Mouse (Mus musculus): ENCODE measurements at regions not wholly inside any gene's neighbourhood (a gene's known extent, or its start where the extent isn't known, plus 50 kb on each side); places are given as distances from the start of the nearest gene placed in this dataset.

GRCm38 (mm10) chr1:138343451-138343850 lies 69.9 kb downstream of the Atp6v1g3 start:
- no peak for DNase-seq (ENCODE audit: low spot score in 2 of 2)
- intact Hi-C loops (cut with DNase I), result no loop called here

DNA sequence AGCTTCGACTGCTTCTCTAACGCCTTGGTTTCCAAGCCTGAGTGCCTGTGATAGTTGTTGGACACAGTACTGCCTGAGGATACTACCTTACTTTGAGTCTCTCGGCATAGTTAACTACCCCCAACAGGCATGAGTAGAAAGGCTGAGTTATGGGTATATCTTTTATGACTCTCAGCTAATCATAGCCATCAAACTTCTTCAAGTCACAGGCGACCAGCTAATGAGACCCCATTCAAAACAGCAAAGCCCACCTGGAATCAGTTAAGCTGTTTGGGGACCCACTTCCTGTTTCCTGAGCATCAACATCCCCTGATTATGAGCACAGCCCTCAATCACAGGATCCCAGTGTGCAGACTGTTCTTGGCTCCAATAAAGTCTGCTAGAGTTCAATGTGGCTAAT lies 71.4 kb downstream of the Atp6v1g3 start:
- no peak for DNase-seq (ENCODE audit: low spot score in 2 of 2)
- intact Hi-C loops (cut with DNase I), result no loop called here

DNA sequence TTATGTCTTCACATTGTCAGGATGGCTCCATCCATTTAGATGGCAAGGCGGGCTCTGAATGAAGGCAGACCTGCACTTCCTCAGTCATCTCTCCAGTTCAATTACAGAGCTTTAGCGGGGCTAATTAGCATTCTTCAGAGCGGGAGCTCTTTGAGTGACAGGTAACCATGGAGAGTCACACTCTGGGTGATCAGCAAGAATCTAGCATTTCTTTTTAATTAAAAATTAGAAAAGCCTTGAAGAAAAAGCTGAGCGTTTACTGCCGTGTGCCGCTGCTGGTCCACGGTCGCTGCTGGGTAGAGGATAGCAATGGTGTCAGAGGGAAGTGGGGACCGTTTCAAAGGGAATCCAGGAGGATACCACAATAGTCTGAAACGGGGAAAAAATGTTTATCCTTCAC lies 72.5 kb downstream of the Atp6v1g3 start:
- intact Hi-C loops (cut with DNase I), result no loop called here
- peak in 1 of 2 experiments; percentile 10 for DNase-seq (ENCODE audit: low spot score in 2 of 2)

DNA sequence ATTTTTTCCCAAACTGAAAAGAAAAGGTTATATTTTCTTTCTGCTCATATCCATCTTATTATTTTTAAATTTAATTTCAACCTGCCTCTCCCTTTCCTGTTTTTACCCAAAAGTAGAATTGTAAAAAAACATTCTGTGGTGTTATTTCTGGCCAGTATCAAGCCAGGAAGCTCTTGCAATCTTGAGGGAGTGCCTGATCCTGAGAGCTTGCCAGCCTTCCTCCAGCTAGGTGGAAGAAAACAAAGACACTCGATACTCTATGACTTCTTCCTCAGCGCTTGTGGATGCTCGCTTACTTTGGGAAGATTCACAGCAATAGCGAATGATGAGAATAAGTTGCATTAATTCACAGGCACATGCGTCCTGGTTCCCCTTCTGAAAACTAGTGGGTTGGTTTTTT lies 73.4 kb downstream of the Atp6v1g3 start:
- no peak for DNase-seq (ENCODE audit: low spot score in 2 of 2)
- intact Hi-C loops (cut with DNase I), result no loop called here

GRCm38 (mm10) chr1:138348447-138348846 lies 74.9 kb downstream of the Atp6v1g3 start:
- intact Hi-C loops (cut with DNase I), result no loop called here
- DNase-seq (ENCODE audit: low spot score in 2 of 2), result no peak

GRCm38 (mm10) chr1:138349099-138349498 lies 75.6 kb downstream of the Atp6v1g3 start:
- intact Hi-C loops (cut with DNase I), result no loop called here
- DNase-seq (ENCODE audit: low spot score in 2 of 2), result no peak

GRCm38 (mm10) chr1:138356407-138356806 lies 82.9 kb downstream of the Atp6v1g3 start:
- DNase-seq (ENCODE audit: low spot score in 2 of 2), result no peak
- intact Hi-C loops (cut with DNase I), result no loop called here

- intact Hi-C loops (cut with DNase I), result no loop called here
- no peak for DNase-seq (ENCODE audit: low spot score in 2 of 2)
Observed at GRCm38 (mm10) chr1:138362684-138363472, 89.3 kb downstream of the Atp6v1g3 start.

- no peak for DNase-seq (ENCODE audit: low spot score in 2 of 2)
- intact Hi-C loops (cut with DNase I), result no loop called here
Observed at GRCm38 (mm10) chr1:138369953-138370482, 96.5 kb downstream of the Atp6v1g3 start.

GRCm38 (mm10) chr1:138371474-138371873 lies 97.9 kb downstream of the Atp6v1g3 start:
- DNase-seq (ENCODE audit: low spot score in 2 of 2), result no peak
- intact Hi-C loops (cut with DNase I), result no loop called here

- intact Hi-C loops (cut with DNase I), result no loop called here
- no peak for DNase-seq (ENCODE audit: low spot score in 2 of 2)
Observed at GRCm38 (mm10) chr1:138384146-138384545, 110.6 kb downstream of the Atp6v1g3 start.

DNA sequence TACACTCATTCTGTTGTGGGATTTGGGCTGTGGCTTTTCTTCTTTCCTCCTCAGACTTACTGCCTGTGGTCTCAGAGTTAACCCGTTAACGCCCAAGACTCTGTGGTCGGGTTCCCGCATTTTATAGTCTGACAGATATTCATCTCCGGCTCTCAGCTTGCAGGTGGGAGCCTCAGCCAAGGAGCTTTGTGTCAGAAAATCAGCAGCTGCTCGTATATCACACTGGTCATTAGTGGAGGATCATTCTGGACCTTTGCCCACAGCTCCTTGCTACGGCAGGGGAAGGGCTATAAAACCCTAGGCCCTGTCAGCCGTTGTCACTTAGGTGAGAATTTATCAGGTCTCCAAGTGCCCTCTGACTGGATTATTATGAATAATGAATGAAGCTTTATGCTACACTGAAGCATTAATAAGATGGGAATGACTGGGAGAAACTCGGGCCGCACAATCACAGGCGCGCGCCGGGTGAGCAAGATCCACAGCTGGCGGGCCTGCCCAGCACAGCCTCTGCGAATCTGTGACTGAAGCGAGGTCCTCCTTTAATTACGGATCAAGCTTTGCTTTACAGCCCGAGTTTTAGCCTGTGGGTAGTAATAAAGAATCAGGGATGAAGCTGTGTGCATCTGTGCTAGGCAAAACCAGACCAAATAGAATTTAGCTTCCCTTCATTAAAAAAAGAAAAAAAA lies 111.8 kb downstream of the Atp6v1g3 start:
- DNase-seq (ENCODE audit: low spot score in 2 of 2), result no peak
- intact Hi-C loops (cut with DNase I), result no loop called here

DNA sequence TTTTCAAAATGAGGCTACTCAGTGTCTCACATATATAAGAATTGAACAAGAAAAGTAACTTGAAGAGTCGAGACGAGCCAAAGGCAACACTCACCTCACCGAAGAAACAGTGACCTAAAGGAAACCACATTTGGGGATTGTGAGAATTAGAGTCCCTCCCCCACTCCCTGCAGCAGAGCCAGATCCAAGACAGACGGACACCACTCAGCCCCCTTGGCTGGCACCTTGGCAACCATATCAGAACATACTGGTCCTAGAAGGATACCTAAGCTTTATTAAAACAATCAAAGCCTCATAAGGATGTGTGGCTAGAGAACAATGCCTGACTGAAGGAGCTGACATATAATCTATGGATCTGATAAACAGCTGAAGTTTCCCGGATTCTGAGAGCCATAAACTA lies 112.5 kb downstream of the Atp6v1g3 start:
- no peak for DNase-seq (ENCODE audit: low spot score in 2 of 2)
- intact Hi-C loops (cut with DNase I), result no loop called here

DNA sequence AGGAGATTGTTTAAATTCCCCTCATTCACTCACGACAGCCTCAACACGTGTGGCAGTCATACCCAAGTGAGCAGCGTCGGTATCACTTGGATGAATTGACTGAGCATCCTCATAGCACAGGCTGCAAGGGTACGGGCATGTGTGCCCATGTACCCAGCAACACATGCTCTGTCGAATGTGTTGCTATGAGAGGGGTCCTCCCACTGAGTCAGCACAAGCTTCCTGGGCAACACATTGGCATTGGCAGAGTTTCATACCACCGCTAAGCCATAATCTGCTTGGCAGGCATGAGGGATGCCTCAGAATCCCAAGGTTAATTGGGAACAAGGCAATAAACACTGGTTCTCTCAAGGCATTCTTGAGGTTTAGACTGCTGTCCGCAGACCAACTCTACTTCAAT lies 115.1 kb downstream of the Atp6v1g3 start:
- DNase-seq (ENCODE audit: low spot score in 2 of 2), result no peak
- intact Hi-C loops (cut with DNase I), result no loop called here

- intact Hi-C loops (cut with DNase I), result no loop called here
Observed at GRCm38 (mm10) chr1:138389676-138390075, 116.1 kb downstream of the Atp6v1g3 start.

DNA sequence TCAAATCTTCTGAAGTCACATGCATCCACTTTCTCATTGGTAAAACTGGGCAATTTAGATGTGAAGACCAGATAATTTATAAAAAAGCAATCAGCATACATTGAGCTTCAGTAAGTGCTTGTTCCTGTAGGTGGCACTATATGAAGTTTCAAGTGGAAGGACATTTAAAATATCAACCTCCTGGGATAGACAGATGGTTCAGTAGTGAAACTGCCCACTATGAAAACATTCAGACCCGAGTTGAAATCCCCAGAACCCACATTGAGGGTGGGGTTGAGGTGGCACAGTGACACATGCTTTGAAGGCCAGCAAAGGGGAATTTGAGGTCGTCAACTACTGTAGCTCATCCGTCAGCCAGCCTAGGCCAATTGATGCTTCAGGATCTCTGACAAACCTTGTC lies 145.1 kb downstream of the Atp6v1g3 start:
- intact Hi-C loops (cut with DNase I), result no loop called here
- DNase-seq (ENCODE audit: low spot score in 2 of 2), result no peak

More at GRCm38 (mm10) chr1:138389676-138390075, 116.1 kb downstream of the Atp6v1g3 start:
- DNase-seq (ENCODE audit: low spot score in 2 of 2), result no peak

DNA sequence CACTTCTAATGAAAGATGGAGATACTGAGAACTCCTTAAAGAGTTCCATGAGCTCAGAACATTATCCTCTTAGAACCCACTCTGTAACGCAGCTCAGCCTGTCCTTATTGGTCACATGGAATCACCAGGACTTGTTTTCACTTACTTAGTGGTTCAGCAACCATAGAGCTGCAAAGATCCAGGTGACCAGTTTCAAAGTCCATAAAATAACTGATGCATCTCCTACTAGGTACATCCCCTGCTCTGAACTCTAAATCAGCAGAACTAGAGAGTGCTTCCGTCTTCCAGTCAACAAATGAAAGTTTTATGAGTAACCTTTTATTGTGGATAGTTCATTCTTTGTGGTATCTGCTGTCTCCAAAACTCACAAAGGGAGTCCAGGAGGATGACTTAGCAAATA lies 153.9 kb downstream of the Atp6v1g3 start:
- no peak for DNase-seq (ENCODE audit: low spot score in 2 of 2)
- intact Hi-C loops (cut with DNase I), result no loop called here

Data from left cerebral cortex, postnatal 14 days (tissue).